Mouse (Mus musculus) megakaryocyte-erythroid progenitor cell, adult 5 weeks (primary cell): ENCODE results near the gene Vmn2r96. TPM values are rescaled to one million over a fixed set of nuclear protein-coding genes. Genes with fewer than 3 reads are reported as not detected.

Source experiments
- polyA plus RNA-seq: library from polyadenylated mRNA; stranded (reverse); fragments of >175 nt; gene quantifications from 2 replicates; pipeline ENCODE4 v1.2.3, GENCODE M21; 2012

Vmn2r96 gene
- not detected in 2 replicates for polyA plus RNA-seq

DNA sequence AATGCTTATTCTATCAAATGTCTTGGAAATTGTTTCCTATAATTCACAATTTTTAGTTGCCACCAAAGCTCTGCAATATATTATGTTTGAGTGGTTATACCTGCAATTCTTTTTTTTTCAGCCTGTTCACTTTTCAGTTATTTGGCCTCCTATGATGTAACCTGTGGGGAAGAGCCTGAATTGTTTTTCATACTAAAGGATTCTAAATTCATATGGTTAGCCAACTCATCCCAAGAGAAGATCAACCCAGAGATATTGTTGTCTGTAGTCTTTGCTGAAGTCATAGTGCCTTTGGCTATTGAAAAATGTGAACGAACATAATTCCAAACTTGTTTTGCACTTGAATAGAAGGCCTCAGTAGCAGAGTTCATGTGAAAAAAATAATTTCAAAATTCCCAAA, at the start of gene Vmn2r96:
Vmn2r96 (plus strand) TSS at position 301 of the 400 bp plus-strand sequence.

Other genes with a start within 250 kb of the Vmn2r96 start
- gene Vmn2r95, start 149.1 kb upstream of the Vmn2r96 start, polyA plus RNA-seq: 0.01 TPM in 1 of 2 replicates, not detected in the other